Mouse (Mus musculus): ENCODE data around the gene Zfp668.

DNA sequence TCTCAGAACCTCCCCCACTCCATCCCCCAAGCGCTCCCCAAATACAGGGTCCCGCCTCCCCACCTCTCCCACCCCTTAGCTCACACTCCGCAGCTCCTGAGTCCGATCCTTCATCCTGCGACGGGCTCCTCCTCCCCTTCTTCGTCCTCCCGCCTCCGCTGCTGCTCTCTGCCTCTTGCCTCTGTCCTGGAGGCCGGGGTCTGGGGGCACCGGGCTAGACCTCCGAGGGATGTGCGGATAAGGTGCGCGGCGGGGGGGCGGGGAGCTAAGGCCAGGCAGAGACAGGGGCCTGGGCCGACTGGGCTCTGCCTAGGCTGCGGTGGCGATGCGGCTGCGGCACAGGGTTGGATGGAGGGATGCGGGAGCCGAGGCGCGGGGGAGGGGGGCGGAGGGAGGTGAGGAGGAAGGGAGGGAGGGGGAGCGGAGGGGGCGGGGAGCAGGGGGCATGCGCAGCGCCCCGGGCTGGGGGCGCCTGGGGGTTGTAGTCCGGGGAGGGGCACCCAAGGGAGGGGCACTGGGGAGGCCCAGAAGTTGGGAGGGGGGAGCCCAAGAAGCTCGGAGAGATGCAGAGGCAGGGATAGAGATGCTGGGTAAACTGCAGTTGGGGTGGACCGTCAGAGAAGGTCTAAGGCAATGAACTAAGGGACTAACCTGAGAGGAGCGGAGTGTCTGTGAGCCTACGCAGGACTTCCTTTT is 52.3 kb downstream of the Zfp668 start, which contains the start of the genes Stx4a and Stx1b:
- TF ChIP-seq GATA1 (IDR thresholded peaks at IDR 0.05; ENCODE audit: borderline replicate concordance, low read length) (no peak), FLI1 (IDR thresholded peaks at IDR 0.05; ENCODE audit: low read length) (no peak)
